Mouse (Mus musculus): ENCODE results near the gene Cebpe.

DNA sequence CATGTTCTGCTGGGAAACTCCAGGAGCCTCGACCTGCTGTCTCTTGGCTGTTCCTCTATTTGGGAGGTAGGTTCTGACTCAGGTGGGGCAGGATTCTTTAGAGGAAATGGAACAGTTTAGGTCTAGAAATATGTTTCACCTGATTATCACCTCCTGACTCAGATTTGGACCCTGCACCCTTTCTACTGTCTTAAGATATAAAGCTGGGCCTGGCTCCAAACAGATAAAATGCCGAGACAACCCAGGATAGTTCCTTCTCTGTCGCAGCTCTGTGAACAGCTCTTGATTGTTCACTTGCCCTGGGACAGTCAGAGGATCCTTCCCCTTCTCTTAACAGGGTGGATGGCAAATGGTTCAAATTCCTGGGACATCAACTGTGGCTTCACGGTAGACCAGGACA, 23.2 kb upstream of the Cebpe start:
- TF ChIP-seq POLR2A (IDR thresholded peaks at IDR 0.05; ENCODE audit: control insufficient read depth, low read depth, low read length) (no peak), CTCF (IDR thresholded peaks at IDR 0.05; ENCODE audit: control insufficient read depth, insufficient read depth, insufficient replicate concordance, low read depth, low read length) (no peak)

Measured in testis, adult 2 months (tissue).